Mouse (Mus musculus): ENCODE data around the gene Mas1.

GRCm38 (mm10) chr17:12843826-12844225 is 24.1 kb downstream of the Mas1 start:
- no peak for TF ChIP-seq CTCF (IDR thresholded peaks at IDR 0.05; ENCODE audit: extremely low read depth, insufficient read length, insufficient replicate concordance, low read depth, low read length)
- TF ChIP-seq POLR2A (IDR thresholded peaks at IDR 0.05; ENCODE audit: low read depth, low read length): no peak
